Mouse (Mus musculus) spleen, adult 2 months (tissue): ENCODE measurements at regions not wholly inside any gene's neighbourhood (a gene's known extent, or its start where the extent isn't known, plus 50 kb on each side); places are given as distances from the start of the nearest gene placed in this dataset.

Source experiments
- DNase-seq, 2 experiments: peaks; one replicate each; pipeline versions ENCODE4 v3.0.0 to v3.0.0-alpha.2; 2012 to 2021; ENCODE audit warnings: low spot score in 2 of 2, low read depth in 1 of 2
- H3K27ac ChIP-seq: fragments of 200-500 bp; 2 replicates; pipeline ENCODE4 v1.5.1; 2012; ENCODE audit warnings: low read length, inconsistent platforms; ENCODE audit not compliant: insufficient read depth
- H3K27me3 ChIP-seq: fragments of 200-500 bp; 2 replicates; pipeline ENCODE4 v1.6.1; 2012; ENCODE audit warnings: mild to moderate bottlenecking, moderate library complexity, low read length, inconsistent platforms; ENCODE audit not compliant: control insufficient read depth, insufficient read depth
- H3K36me3 ChIP-seq: fragments of 200-500 bp; 2 replicates; pipeline ENCODE4 v1.6.1; 2012; ENCODE audit warnings: mild to moderate bottlenecking, low read length, inconsistent platforms; ENCODE audit not compliant: control insufficient read depth, insufficient read depth
- H3K4me1 ChIP-seq: fragments of 200-500 bp; 2 replicates; pipeline ENCODE4 v1.6.1; 2011; ENCODE audit warnings: inconsistent platforms; ENCODE audit not compliant: control insufficient read depth, insufficient read depth, insufficient read length
- H3K4me3 ChIP-seq: fragments of 200-500 bp; 2 replicates; pipeline ENCODE4 v1.5.1; 2011; ENCODE audit warnings: mild to moderate bottlenecking, inconsistent platforms; ENCODE audit not compliant: insufficient read depth, insufficient read length; ENCODE audit errors: extremely low read depth
- CTCF ChIP-seq: fragments of 200-500 bp; IDR thresholded peaks from 2 replicates; pipeline ENCODE4 v1.5.1; 2011; ENCODE audit warnings: mild to moderate bottlenecking, inconsistent platforms; ENCODE audit not compliant: insufficient read depth, insufficient read length, insufficient replicate concordance; ENCODE audit errors: extremely low read depth
- POLR2A ChIP-seq: fragments of 200-500 bp; IDR thresholded peaks from 2 replicates; pipeline ENCODE4 v1.6.1; 2011; ENCODE audit warnings: low read depth, low read length, inconsistent platforms
- WGBS: fragments of 180-500 bp; shearing (Covaris S2); methylation state at CpG from one replicate; pipeline ENCODE4 v1.1.7; 2018; 5-methylcytosine and 5-hydroxymethylcytosine counted together

GRCm38 (mm10) chr16:93429324-93429781 lies 174.5 kb downstream of the Setd4 start:
- WGBS = 26% methylated on average over 8 of the region's 8 CpGs

GRCm38 (mm10) chr16:93427264-93427663 lies 176.6 kb downstream of the Setd4 start:
- no peak overlapping the region for H3K4me3 ChIP-seq
- no peaks in the 10 kb centered on the region for H3K4me1 ChIP-seq
- WGBS = 89% methylated on average over 4 of the region's 4 CpGs
- no peak overlapping the region for H3K27ac ChIP-seq
- no peaks in the 10 kb centered on the region for H3K27me3 ChIP-seq
- no peaks in the 10 kb centered on the region for H3K36me3 ChIP-seq
- no peak for DNase-seq
- TF ChIP-seq POLR2A (no peak), CTCF (no peak)

More at GRCm38 (mm10) chr16:93429324-93429781, 174.5 kb downstream of the Setd4 start:
- Histone ChIP-seq H3K27ac (no peak overlapping the region), H3K4me3 (no peak overlapping the region), H3K36me3 (no peaks in the 10 kb centered on the region), H3K27me3 (no peaks in the 10 kb centered on the region), H3K4me1 (no peaks in the 10 kb centered on the region)
- no peak for DNase-seq
- no peak for TF ChIP-seq POLR2A
- TF ChIP-seq CTCF = no peak

- H3K36me3 ChIP-seq = no peaks in the 10 kb centered on the region
- no peak for DNase-seq
- H3K27me3 ChIP-seq = no peaks in the 10 kb centered on the region
- no peaks in the 10 kb centered on the region for H3K4me1 ChIP-seq
- 85% methylated on average over 6 of the region's 6 CpGs for WGBS
- H3K27ac ChIP-seq = no peak overlapping the region
- H3K4me3 ChIP-seq = no peak overlapping the region
- no peak for TF ChIP-seq CTCF
- no peak for TF ChIP-seq POLR2A
Observed at GRCm38 (mm10) chr16:93425731-93426130, 178.1 kb downstream of the Setd4 start.

GRCm38 (mm10) chr16:93423174-93423573 lies 180.7 kb downstream of the Setd4 start:
- H3K27me3 ChIP-seq = no peaks in the 10 kb centered on the region
- no peaks in the 10 kb centered on the region for H3K36me3 ChIP-seq
- WGBS = 22% methylated on average over 13 of the region's 13 CpGs
- H3K27ac ChIP-seq = no peak overlapping the region
- no peaks in the 10 kb centered on the region for H3K4me1 ChIP-seq
- TF ChIP-seq CTCF (no peak), POLR2A (no peak)
- no peak overlapping the region for H3K4me3 ChIP-seq
- no peak for DNase-seq

- Histone ChIP-seq H3K4me1 (no peaks in the 10 kb centered on the region), H3K36me3 (no peaks in the 10 kb centered on the region), H3K27me3 (no peaks in the 10 kb centered on the region), H3K27ac (no peak overlapping the region), H3K4me3 (no peak overlapping the region)
- no peak for TF ChIP-seq CTCF
- no peak for TF ChIP-seq POLR2A
- 64% methylated on average over 13 of the region's 13 CpGs for WGBS
- DNase-seq = no peak
Observed at GRCm38 (mm10) chr16:93422221-93422620, 181.6 kb downstream of the Setd4 start.

GRCm38 (mm10) chr16:93418246-93418645 lies 185.6 kb downstream of the Setd4 start:
- H3K27me3 ChIP-seq = no peaks in the 10 kb centered on the region
- TF ChIP-seq POLR2A (no peak), CTCF (no peak)
- H3K4me3 ChIP-seq = no peak overlapping the region
- DNase-seq = no peak
- no peak overlapping the region for H3K27ac ChIP-seq
- WGBS = 85% methylated on average over 8 of the region's 8 CpGs
- H3K4me1 ChIP-seq = no peaks in the 10 kb centered on the region
- no peaks in the 10 kb centered on the region for H3K36me3 ChIP-seq

- 93% methylated on average over 8 of the region's 8 CpGs for WGBS
- H3K27me3 ChIP-seq = no peaks in the 10 kb centered on the region
- no peak overlapping the region for H3K4me3 ChIP-seq
- DNase-seq = no peak
- H3K36me3 ChIP-seq = no peaks in the 10 kb centered on the region
- TF ChIP-seq POLR2A = no peak
- no peak for TF ChIP-seq CTCF
- H3K27ac ChIP-seq = no peak overlapping the region
- no peaks in the 10 kb centered on the region for H3K4me1 ChIP-seq
Observed at GRCm38 (mm10) chr16:93417831-93418230, 186.0 kb downstream of the Setd4 start.
